Mouse (Mus musculus) ES-E14 (cell line): Measurements from ENCODE around the gene Ergic1.

ENCODE experiments used
- ZC3H11A ChIP-seq: IDR thresholded peaks from 2 replicates; pipeline ENCODE4 v1.6.1; 2012; ENCODE audit warnings: low read depth, mild to moderate bottlenecking, inconsistent platforms, low read length, borderline replicate concordance
- ZNF384 ChIP-seq: IDR thresholded peaks from 2 replicates; pipeline ENCODE4 v1.6.1; 2012; ENCODE audit warnings: low read depth, low read length, inconsistent platforms

- TF ChIP-seq ZNF384 = no peak
- no peak for TF ChIP-seq ZC3H11A
Measured at GRCm38 (mm10) chr17:26675845-26676244, 114.6 kb downstream of the Ergic1 start.
